Mouse (Mus musculus) CH12.LX (cell line): ENCODE data around the gene Kif3b.

ENCODE experiments used
- CTCF ChIP-seq, 2 experiments: IDR thresholded peaks in 1 of 2; conservative IDR thresholded peaks in 1 of 2; 2 replicates each; pipeline ENCODE4 v1.5.1; 2011 to 2012; ENCODE audit warnings: low read depth in 2 of 2, low read length in 2 of 2, improper control_type of control experiment in 1 of 2, inconsistent platforms in 1 of 2, mild to moderate bottlenecking in 1 of 2, moderate library complexity in 1 of 2
- IRF4 ChIP-seq: IDR thresholded peaks from 2 replicates; pipeline ENCODE4 v1.6.1; 2014; ENCODE audit warnings: low read depth, mild to moderate bottlenecking, inconsistent platforms, low read length, improper control_type of control experiment
- MAZ ChIP-seq: IDR thresholded peaks from 2 replicates; pipeline ENCODE4 v1.6.1; 2012; ENCODE audit warnings: low read depth, mild to moderate bottlenecking, inconsistent platforms, low read length, improper control_type of control experiment, moderate library complexity
- MEF2A ChIP-seq: IDR thresholded peaks from 2 replicates; pipeline ENCODE4 v1.6.1; 2014; ENCODE audit warnings: low read depth, mild to moderate bottlenecking, inconsistent platforms, low read length, improper control_type of control experiment, borderline replicate concordance
- MYC ChIP-seq: IDR thresholded peaks from 2 replicates; pipeline ENCODE4 v1.6.1; 2011; ENCODE audit warnings: low read depth, mild to moderate bottlenecking, improper control_type of control experiment, low read length
- NELFE ChIP-seq: IDR thresholded peaks from 2 replicates; pipeline ENCODE4 v1.6.1; 2011; ENCODE audit warnings: low read depth, low read length, improper control_type of control experiment
- POLR2A ChIP-seq: IDR thresholded peaks from 2 replicates; pipeline ENCODE4 v1.6.1; 2011; ENCODE audit warnings: low read depth, mild to moderate bottlenecking, improper control_type of control experiment, low read length
- USF1 ChIP-seq: IDR thresholded peaks from 2 replicates; pipeline ENCODE4 v1.6.1; 2014; ENCODE audit warnings: low read depth, mild to moderate bottlenecking, inconsistent platforms, low read length, improper control_type of control experiment

GRCm38 (mm10) chr2:153249751-153250150, 41.5 kb upstream of the Kif3b start:
- TF ChIP-seq POLR2A (no peak), CTCF (conservative IDR thresholded peaks at IDR 0.05 in 1 of 2, IDR thresholded peaks at IDR 0.05 in 1 of 2; ENCODE audit: low read depth in 2 of 2, low read length in 2 of 2) (no peak), IRF4 (no peak), NELFE (no peak), MAZ (no peak), MYC (no peak), MEF2A (no peak), USF1 (no peak)
